Mouse (Mus musculus): Measurements from ENCODE around the gene Sar1b. TPM values are rescaled to one million over a fixed set of nuclear protein-coding genes. Genes with fewer than 3 reads are reported as not detected.

The Sar1b gene
- polyA plus RNA-seq, 1 experiment from 2014 or later: 90.5 TPM

- Histone ChIP-seq H3K4me1 (0 out of 2 replicates have a peak, but pooled peaks cover 4% of the 10 kb centered on the region), H3K4me3 (no peak overlapping the region), H3K4me2 (replicated peaks) (no peak overlapping the region), H3K9ac (no peak overlapping the region), H3K36me3 (peaks cover 46% of the 10 kb centered on the region), H3K9me3 (no peaks in the 10 kb centered on the region), H3K27ac (no peak overlapping the region), H3K27me3 (no peaks in the 10 kb centered on the region)
- ATAC-seq (ENCODE audit: low FRiP score, low read depth): no peak
- 94% methylated on average over 8 of the region's 8 CpGs for WGBS
Measured at GRCm38 (mm10) chr11:51834067-51834411, 70.6 kb downstream of the Sar1b start.

- 0 out of 2 replicates have a peak, but pooled peaks cover 4% of the 10 kb centered on the region for H3K4me1 ChIP-seq
- WGBS: 94% methylated on average over 12 of the region's 12 CpGs
- no peak overlapping the region for H3K27ac ChIP-seq
- no peaks in the 10 kb centered on the region for H3K27me3 ChIP-seq
- no peak overlapping the region for H3K9ac ChIP-seq
- H3K36me3 ChIP-seq: peaks cover 35% of the 10 kb centered on the region
- H3K4me2 ChIP-seq (replicated peaks): no peak overlapping the region
- H3K9me3 ChIP-seq: no peaks in the 10 kb centered on the region
- no peak for ATAC-seq (ENCODE audit: low FRiP score, low read depth)
- H3K4me3 ChIP-seq: no peak overlapping the region
Measured at GRCm38 (mm10) chr11:51835598-51835997, 72.1 kb downstream of the Sar1b start.

- no peaks in the 10 kb centered on the region for H3K27me3 ChIP-seq
- WGBS: 93% methylated on average over 6 of the region's 6 CpGs
- peaks cover 10% of the 10 kb centered on the region for H3K4me1 ChIP-seq
- H3K9ac ChIP-seq: no peak overlapping the region
- H3K27ac ChIP-seq: no peak overlapping the region
- H3K4me3 ChIP-seq: no peak overlapping the region
- H3K4me2 ChIP-seq (replicated peaks): no peak overlapping the region
- no peaks in the 10 kb centered on the region for H3K9me3 ChIP-seq
- H3K36me3 ChIP-seq: peaks cover 27% of the 10 kb centered on the region
- no peak for ATAC-seq (ENCODE audit: low FRiP score, low read depth)
Measured at GRCm38 (mm10) chr11:51836506-51836905, 73.0 kb downstream of the Sar1b start.

GRCm38 (mm10) chr11:51837164-51838153, 74.0 kb downstream of the Sar1b start:
- no peak overlapping the region for H3K4me2 ChIP-seq (replicated peaks)
- no peaks in the 10 kb centered on the region for H3K27me3 ChIP-seq
- H3K9me3 ChIP-seq: no peaks in the 10 kb centered on the region
- WGBS: 72% methylated on average over 8 of the region's 8 CpGs
- no peak overlapping the region for H3K27ac ChIP-seq
- H3K4me3 ChIP-seq: no peak overlapping the region
- ATAC-seq (ENCODE audit: low FRiP score, low read depth): no peak
- peaks cover 23% of the 10 kb centered on the region for H3K36me3 ChIP-seq
- peaks cover 16% of the 10 kb centered on the region for H3K4me1 ChIP-seq
- H3K9ac ChIP-seq: no peak overlapping the region

- Histone ChIP-seq H3K4me1 (peaks cover 19% of the 10 kb centered on the region), H3K27me3 (no peaks in the 10 kb centered on the region), H3K36me3 (peaks cover 29% of the 10 kb centered on the region), H3K9me3 (no peaks in the 10 kb centered on the region), H3K4me3 (no peak overlapping the region), H3K27ac (no peak overlapping the region), H3K9ac (no peak overlapping the region), H3K4me2 (replicated peaks) (no peak overlapping the region)
- ATAC-seq (ENCODE audit: low FRiP score, low read depth): no peak
- WGBS: 48% methylated on average over 2 of the region's 2 CpGs
Measured at GRCm38 (mm10) chr11:51839106-51839505, 75.6 kb downstream of the Sar1b start.

- no peak for ATAC-seq (ENCODE audit: low FRiP score, low read depth)
- Histone ChIP-seq H3K4me2 (replicated peaks) (no peak overlapping the region), H3K36me3 (peaks cover 24% of the 10 kb centered on the region), H3K9ac (no peak overlapping the region), H3K4me1 (peaks cover 28% of the 10 kb centered on the region), H3K27me3 (no peaks in the 10 kb centered on the region), H3K4me3 (no peak overlapping the region), H3K27ac (no peak overlapping the region), H3K9me3 (no peaks in the 10 kb centered on the region)
- 83% methylated on average over 11 of the region's 11 CpGs for WGBS
Measured at GRCm38 (mm10) chr11:51839973-51840372, 76.5 kb downstream of the Sar1b start.

GRCm38 (mm10) chr11:51840657-51841056, 77.2 kb downstream of the Sar1b start:
- Histone ChIP-seq H3K27me3 (no peaks in the 10 kb centered on the region), H3K9ac (no peak overlapping the region), H3K9me3 (no peaks in the 10 kb centered on the region), H3K4me3 (no peak overlapping the region), H3K4me1 (peaks cover 30% of the 10 kb centered on the region), H3K27ac (no peak overlapping the region), H3K36me3 (peaks cover 19% of the 10 kb centered on the region), H3K4me2 (replicated peaks) (no peak overlapping the region)
- WGBS: 83% methylated on average over 9 of the region's 9 CpGs
- no peak for ATAC-seq (ENCODE audit: low FRiP score, low read depth)

- H3K9ac ChIP-seq: no peak overlapping the region
- H3K4me1 ChIP-seq: peaks cover 30% of the 10 kb centered on the region
- 37% methylated on average over 9 of the region's 9 CpGs for WGBS
- no peak overlapping the region for H3K4me3 ChIP-seq
- ATAC-seq (ENCODE audit: low FRiP score, low read depth): no peak
- H3K9me3 ChIP-seq: no peaks in the 10 kb centered on the region
- H3K27ac ChIP-seq: no peak overlapping the region
- peaks cover 21% of the 10 kb centered on the region for H3K36me3 ChIP-seq
- no peak overlapping the region for H3K4me2 ChIP-seq (replicated peaks)
- no peaks in the 10 kb centered on the region for H3K27me3 ChIP-seq
Measured at GRCm38 (mm10) chr11:51841149-51841548, 77.7 kb downstream of the Sar1b start.

Other genes starting within 250 kb of the Sar1b start
- gene Phykpl, start 178.9 kb upstream of the Sar1b start, polyA plus RNA-seq (2015; fragmentation: Nextera tagmentation; extraction: Ambion mirVana): 16.7 and 17.1 TPM in 2 replicates
- gene Hnrnpab, start 156.8 kb upstream of the Sar1b start, polyA plus RNA-seq (2015; fragmentation: Nextera tagmentation; extraction: Ambion mirVana): 415 TPM in 2 replicates
- 129 and 141 TPM in 2 replicates for gene Nhp2, start 144.0 kb upstream of the Sar1b start, polyA plus RNA-seq (2015; fragmentation: Nextera tagmentation; extraction: Ambion mirVana)
- gene Rmnd5b, start 127.8 kb upstream of the Sar1b start, polyA plus RNA-seq (2015; fragmentation: Nextera tagmentation; extraction: Ambion mirVana): 51.8 and 56.1 TPM in 2 replicates
- gene N4bp3, start 112.8 kb upstream of the Sar1b start, polyA plus RNA-seq (2015; fragmentation: Nextera tagmentation; extraction: Ambion mirVana): 31.1 and 32.4 TPM in 2 replicates
- gene D930048N14Rik, start 112.7 kb upstream of the Sar1b start, polyA plus RNA-seq (2015; fragmentation: Nextera tagmentation; extraction: Ambion mirVana): 3.1 and 3.5 TPM in 2 replicates
- 89.7 and 93.3 TPM in 2 replicates for gene 0610009B22Rik, start 74.8 kb upstream of the Sar1b start, polyA plus RNA-seq (2015; fragmentation: Nextera tagmentation; extraction: Ambion mirVana)
- gene Sec24a, start 53 bp upstream of the Sar1b start, polyA plus RNA-seq (2015; fragmentation: Nextera tagmentation; extraction: Ambion mirVana): 16.6 and 18.1 TPM in 2 replicates
- gene Jade2, start 94.0 kb downstream of the Sar1b start, polyA plus RNA-seq (2015; fragmentation: Nextera tagmentation; extraction: Ambion mirVana): 1.7 and 2.2 TPM in 2 replicates
- 101 and 109 TPM in 2 replicates for gene Cdkn2aipnl, start 204.0 kb downstream of the Sar1b start, polyA plus RNA-seq (2015; fragmentation: Nextera tagmentation; extraction: Ambion mirVana)
- gene Ube2b, start 237.1 kb downstream of the Sar1b start, polyA plus RNA-seq (2015; fragmentation: Nextera tagmentation; extraction: Ambion mirVana): 252 and 263 TPM in 2 replicates
- 12.7 and 13.4 TPM in 2 replicates for gene Cdkl3, start 240.5 kb downstream of the Sar1b start, polyA plus RNA-seq (2015; fragmentation: Nextera tagmentation; extraction: Ambion mirVana)